Mouse (Mus musculus) C2C12 (cell line): Measurements from ENCODE around the gene Slc10a6. TPM values are rescaled to one million over a fixed set of nuclear protein-coding genes. Genes with fewer than 3 reads are reported as not detected.

ENCODE experiments used
- H3K27me3 ChIP-seq: one replicate; pipeline ENCODE4 v1.6.1; 2011; ENCODE audit not compliant: control insufficient read depth, insufficient read depth, insufficient read length
- H3K36me3 ChIP-seq: one replicate; pipeline ENCODE4 v1.6.1; 2011; ENCODE audit not compliant: control insufficient read depth, insufficient read depth
- H3K4me3 ChIP-seq: one replicate; pipeline ENCODE4 v1.5.1; 2011; ENCODE audit warnings: mild to moderate bottlenecking, control low read depth; ENCODE audit not compliant: poor library complexity, insufficient read depth, severe bottlenecking
- H3K79me2 ChIP-seq: one replicate; pipeline ENCODE4 v1.6.1; 2011; ENCODE audit not compliant: control insufficient read depth, insufficient read depth
- H3K79me3 ChIP-seq: one replicate; pipeline ENCODE4 v1.6.1; 2011; ENCODE audit warnings: low read depth, control low read depth
- H3ac ChIP-seq: one replicate; pipeline ENCODE3; 2011; ENCODE audit warnings: low read depth; ENCODE audit not compliant: control insufficient read depth, insufficient read length
- CEBPB ChIP-seq: IDR thresholded peaks from one replicate; pipeline ENCODE4 v1.6.1; 2011; ENCODE audit warnings: low read depth, mild to moderate bottlenecking, control low read depth, moderate library complexity
- CTCF ChIP-seq: IDR thresholded peaks from one replicate; pipeline ENCODE4 v1.5.1; 2011; ENCODE audit not compliant: control insufficient read depth, insufficient read depth, insufficient read length
- FOSL1 ChIP-seq: IDR thresholded peaks from one replicate; pipeline ENCODE4 v1.8.0; 2011; ENCODE audit warnings: mild to moderate bottlenecking, low read length; ENCODE audit not compliant: poor library complexity, insufficient read depth, severe bottlenecking
- MAX ChIP-seq: IDR thresholded peaks from one replicate; pipeline ENCODE4 v1.6.1; 2011; ENCODE audit warnings: mild to moderate bottlenecking, control low read depth
- MYOD1 ChIP-seq: IDR thresholded peaks from one replicate; pipeline ENCODE4 v1.6.1; 2011; ENCODE audit warnings: low read depth; ENCODE audit not compliant: control insufficient read depth, insufficient read length
- MYOG ChIP-seq: IDR thresholded peaks from one replicate; pipeline ENCODE4 v1.6.1; 2011; ENCODE audit not compliant: control insufficient read depth, insufficient read length; ENCODE audit errors: extremely low read depth
- USF1 ChIP-seq: IDR thresholded peaks from one replicate; pipeline ENCODE4 v1.6.1; 2011; ENCODE audit warnings: low read depth, mild to moderate bottlenecking, control low read depth, moderate library complexity
- polyA plus RNA-seq: library from polyadenylated mRNA; unstranded; fragments of >200 nt; fragmentation: generic; extraction: Trizol; gene quantifications from one replicate; pipeline ENCODE4 v1.2.1, GENCODE M21; 2012; ENCODE audit warnings: missing spikeins

The Slc10a6 gene
- polyA plus RNA-seq, 1 experiment: 0.02 TPM

DNA sequence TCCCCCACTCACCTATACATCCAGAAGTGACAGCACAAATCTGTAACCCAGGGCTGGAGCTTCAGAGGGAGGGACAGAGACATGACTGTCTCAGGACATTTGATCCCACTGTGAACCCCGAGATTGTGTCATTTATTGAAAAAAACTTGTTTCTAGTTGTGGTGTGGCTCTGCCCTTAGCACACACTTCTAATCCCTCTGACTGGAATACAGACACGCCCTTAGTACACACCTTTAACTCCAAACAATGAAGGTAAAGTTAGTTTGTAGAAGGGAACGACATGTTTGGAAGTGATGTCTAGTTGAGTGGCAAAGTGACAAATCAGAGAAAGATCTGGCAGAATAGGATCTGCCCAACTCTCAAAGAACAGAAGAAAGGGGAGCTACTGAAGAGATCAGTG, 42.7 kb upstream of the Slc10a6 start:
- Histone ChIP-seq H3K79me3 (no peaks in the 10 kb centered on the region), H3K79me2 (no peaks in the 10 kb centered on the region), H3K27me3 (no peaks in the 10 kb centered on the region), H3ac (no peak overlapping the region), H3K4me3 (no peak overlapping the region), H3K36me3 (no peaks in the 10 kb centered on the region)
- TF ChIP-seq CTCF: no peak
- no peak for TF ChIP-seq USF1
- no peak for TF ChIP-seq MYOG
- TF ChIP-seq MYOD1: no peak
- TF ChIP-seq CEBPB: no peak
- TF ChIP-seq MAX: no peak
- no peak for TF ChIP-seq FOSL1

GRCm38 (mm10) chr5:103665876-103666275, 36.7 kb upstream of the Slc10a6 start:
- Histone ChIP-seq H3K27me3 (peaks cover 4% of the 10 kb centered on the region), H3ac (no peak overlapping the region), H3K79me3 (no peaks in the 10 kb centered on the region), H3K4me3 (no peak overlapping the region), H3K79me2 (no peaks in the 10 kb centered on the region), H3K36me3 (no peaks in the 10 kb centered on the region)
- no peak for TF ChIP-seq USF1
- no peak for TF ChIP-seq CEBPB
- TF ChIP-seq MAX: no peak
- no peak for TF ChIP-seq CTCF
- no peak for TF ChIP-seq MYOD1
- no peak for TF ChIP-seq FOSL1
- no peak for TF ChIP-seq MYOG

DNA sequence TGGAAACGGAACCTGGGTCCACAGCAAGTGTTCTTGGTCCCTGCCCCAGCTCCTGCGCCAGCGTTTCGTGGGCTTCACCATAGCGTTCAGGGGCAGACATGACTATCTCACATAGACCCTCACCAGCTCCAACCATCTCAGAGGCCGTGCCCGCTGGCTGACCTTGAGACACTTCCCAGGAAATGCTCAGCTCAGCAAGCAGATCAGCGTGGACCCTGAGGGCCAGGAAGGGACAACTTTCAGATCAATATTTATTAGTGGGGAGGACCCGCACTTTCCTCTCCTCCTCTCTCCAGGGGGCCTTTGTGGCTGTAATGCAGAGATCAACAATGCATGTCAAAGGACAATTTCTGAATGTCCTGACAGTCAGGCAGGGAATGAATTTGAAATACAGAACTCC, 35.7 kb upstream of the Slc10a6 start:
- Histone ChIP-seq H3K79me3 (no peaks in the 10 kb centered on the region), H3K27me3 (peaks cover 5% of the 10 kb centered on the region), H3K79me2 (no peaks in the 10 kb centered on the region), H3K36me3 (no peaks in the 10 kb centered on the region), H3K4me3 (no peak overlapping the region), H3ac (no peak overlapping the region)
- TF ChIP-seq FOSL1 (no peak), CEBPB (no peak), CTCF (no peak), MYOD1 (no peak), MAX (no peak), USF1 (no peak), MYOG (no peak)

GRCm38 (mm10) chr5:103659571-103659970, 30.4 kb upstream of the Slc10a6 start:
- TF ChIP-seq MYOG (no peak), CTCF (peak; percentile 1)
- Histone ChIP-seq H3K79me2 (no peaks in the 10 kb centered on the region), H3K79me3 (no peaks in the 10 kb centered on the region), H3K27me3 (peaks cover 5% of the 10 kb centered on the region), H3K4me3 (no peak overlapping the region), H3K36me3 (no peaks in the 10 kb centered on the region), H3ac (no peak overlapping the region)

DNA sequence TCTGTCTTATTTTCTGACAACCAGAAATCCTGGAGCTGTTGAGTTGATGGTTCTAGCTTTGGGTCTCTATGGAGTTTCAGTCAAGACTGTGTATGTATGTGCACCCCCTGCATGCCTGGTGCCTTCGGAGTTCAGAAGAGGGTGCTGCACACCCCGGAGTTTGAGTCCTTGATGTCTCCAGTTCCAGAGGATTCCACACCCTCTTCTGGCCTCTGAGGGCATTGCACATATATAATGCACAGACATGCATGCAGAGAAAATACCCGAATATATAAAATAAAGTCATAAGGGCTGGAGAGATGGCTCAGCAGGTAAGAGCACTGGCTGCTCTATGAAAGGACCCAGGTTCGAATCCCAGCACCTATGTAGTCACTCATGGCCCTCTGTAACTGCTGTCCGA, 29.7 kb upstream of the Slc10a6 start:
- Histone ChIP-seq H3K36me3 (no peaks in the 10 kb centered on the region), H3K79me3 (no peaks in the 10 kb centered on the region), H3K27me3 (peaks cover 5% of the 10 kb centered on the region), H3ac (no peak overlapping the region), H3K4me3 (no peak overlapping the region), H3K79me2 (no peaks in the 10 kb centered on the region)
- no peak for TF ChIP-seq FOSL1
- no peak for TF ChIP-seq CEBPB
- no peak for TF ChIP-seq USF1
- no peak for TF ChIP-seq MYOG
- no peak for TF ChIP-seq CTCF
- TF ChIP-seq MYOD1: no peak
- no peak for TF ChIP-seq MAX

DNA sequence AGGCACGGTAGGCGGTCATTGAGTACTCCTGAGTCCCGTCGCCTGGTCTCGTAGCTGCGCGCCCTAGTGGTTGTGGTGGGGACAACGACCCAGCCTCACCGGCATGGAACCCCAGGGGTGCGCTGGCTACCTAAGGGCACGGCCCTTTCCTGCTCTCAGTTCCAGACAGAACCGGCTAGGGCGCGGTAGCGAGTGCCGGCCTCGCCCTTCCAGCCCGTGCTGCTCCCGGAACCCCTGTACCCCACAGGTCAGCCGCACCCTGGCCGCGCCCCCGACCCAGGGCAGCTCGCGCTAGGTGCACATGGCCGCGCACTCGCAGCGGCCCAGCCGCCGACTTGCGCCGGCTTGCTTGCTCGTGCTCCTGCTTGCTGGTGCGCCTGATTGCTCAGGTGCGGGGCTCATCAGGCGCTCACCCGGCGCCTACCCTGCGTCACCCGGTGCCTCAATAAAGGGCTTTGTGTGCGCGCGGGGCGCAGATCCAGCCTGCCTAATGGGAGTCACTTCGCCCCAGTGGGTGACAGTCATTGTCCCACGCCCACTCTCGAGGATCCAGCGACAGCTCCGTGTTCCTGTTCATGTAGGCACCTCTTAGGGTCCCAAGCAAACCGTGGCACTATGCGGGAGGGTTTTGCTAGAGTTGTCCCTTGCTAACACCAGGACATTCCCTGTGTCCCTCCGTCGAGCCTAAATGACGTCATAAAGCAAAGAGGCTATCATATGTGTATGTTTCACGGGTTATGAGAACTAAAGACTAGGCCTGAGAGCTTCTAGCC, 26.3 kb upstream of the Slc10a6 start, which contains the start of gene 1700016H13Rik:
1700016H13Rik (minus strand) TSS at position 665 of the 773 bp plus-strand sequence.
- Histone ChIP-seq H3K36me3 (no peaks in the 10 kb centered on the region), H3K4me3 (peak within 1 kb of the TSS; percentile 11)

More for the DNA sequence above, 26.3 kb upstream of the Slc10a6 start, which contains the start of gene 1700016H13Rik:
- H3K79me3 ChIP-seq: no peaks in the 10 kb centered on the region
- H3ac ChIP-seq: no peak within 1 kb of the TSS
- no peak for TF ChIP-seq USF1
- no peak for TF ChIP-seq MAX
- no peak for TF ChIP-seq MYOG
- no peak for TF ChIP-seq FOSL1
- no peak for TF ChIP-seq CEBPB
- no peak for TF ChIP-seq MYOD1
- peak; percentile 53 for TF ChIP-seq CTCF
- no peaks in the 10 kb centered on the region for H3K79me2 ChIP-seq
- H3K27me3 ChIP-seq: no peaks in the 10 kb centered on the region
